Mouse (Mus musculus) layer of hippocampus, adult 2 months (tissue): ENCODE measurements at regions not wholly inside any gene's neighbourhood (a gene's known extent, or its start where the extent isn't known, plus 50 kb on each side); places are given as distances from the start of the nearest gene placed in this dataset.
"Not testable (repeated sequence)": the region's sequence is repeated elsewhere in the genome, so short reads cannot be mapped to it uniquely, and the experiment has no call there.

Experiments used
- DNase-seq, 2 experiments: peaks; one replicate each; pipeline ENCODE4 v3.0.0; 2022; ENCODE audit warnings: low spot score in 2 of 2
- H3K27ac ChIP-seq: fragments of 200-600 bp; 2 replicates; pipeline ENCODE4 v1.8.1; 2022
- H3K4me3 ChIP-seq: fragments of 200-600 bp; 2 replicates; pipeline ENCODE4 v1.8.1; 2022; ENCODE audit warnings: mild to moderate bottlenecking
- CTCF ChIP-seq: fragments of 200-600 bp; conservative IDR thresholded peaks from 2 replicates; pipeline ENCODE4 v1.8.1; 2022; ENCODE audit warnings: antibody characterized with exemption, mild to moderate bottlenecking, moderate library complexity

DNA sequence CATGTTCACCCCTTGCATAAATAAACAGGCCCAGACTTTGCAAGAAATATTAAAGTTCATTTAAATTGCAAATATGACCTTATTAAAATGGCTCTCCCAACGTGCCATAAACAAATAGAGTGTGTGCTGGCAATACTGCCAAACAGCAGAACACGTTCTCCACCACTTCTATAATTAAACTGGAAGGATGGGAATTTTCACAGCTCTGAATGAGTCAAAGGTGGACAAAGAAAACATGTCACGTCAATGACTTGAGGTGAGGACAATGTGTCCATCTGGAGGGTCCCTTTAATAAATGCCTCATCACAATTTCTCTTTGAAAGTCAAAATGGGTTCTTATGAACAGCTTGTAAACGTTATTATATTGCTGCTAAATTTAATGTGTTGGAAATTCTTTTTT, 114.8 kb downstream of the Galc start:
- no peak for TF ChIP-seq CTCF
- Histone ChIP-seq H3K27ac (no peak overlapping the region), H3K4me3 (no peak overlapping the region)
- no peak for DNase-seq

DNA sequence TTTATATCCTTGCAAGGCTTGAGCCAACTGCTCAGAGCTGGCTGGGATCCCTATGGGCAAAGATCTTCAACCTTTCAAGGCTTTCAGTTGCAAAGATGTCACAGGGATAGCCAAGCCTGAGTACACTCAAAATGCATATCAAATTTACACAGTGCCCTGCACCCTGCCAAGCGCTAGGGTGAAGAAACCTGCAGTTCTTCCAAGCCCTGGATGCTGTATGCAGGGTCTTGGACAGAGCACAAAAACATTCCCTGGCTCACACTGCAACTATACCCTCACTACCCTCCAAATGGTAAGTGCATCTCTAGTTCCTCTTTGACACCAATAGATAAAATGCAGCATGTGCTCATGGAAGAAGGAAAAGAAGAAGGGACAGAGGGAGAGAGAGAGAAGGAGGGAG, 116.1 kb downstream of the Galc start:
- DNase-seq: no peak
- no peak for TF ChIP-seq CTCF

DNA sequence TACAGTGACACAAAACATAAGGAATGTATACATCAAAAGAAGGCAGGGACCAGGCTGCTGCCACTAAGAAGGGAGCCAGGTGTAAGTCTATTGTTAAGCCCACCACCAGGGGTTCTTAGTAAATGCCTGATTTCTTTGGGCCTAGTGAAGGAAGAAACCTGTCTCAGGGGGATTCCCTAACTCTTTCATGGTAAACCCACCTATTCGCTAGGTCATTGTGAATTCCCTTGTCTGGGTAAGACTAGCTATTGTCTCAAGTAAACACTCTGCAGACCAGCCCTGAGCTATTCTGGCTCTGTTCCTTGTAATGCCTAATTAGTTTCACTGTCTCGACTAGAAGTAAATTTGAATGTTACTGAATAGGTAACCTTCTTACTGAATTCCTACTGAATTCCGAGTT, 119.4 kb downstream of the Galc start:
- not testable (repeated sequence) for H3K4me3 ChIP-seq, DNase-seq, H3K27ac ChIP-seq

More for the DNA sequence above, 116.1 kb downstream of the Galc start:
- no peak overlapping the region for H3K27ac ChIP-seq
- H3K4me3 ChIP-seq: no peak overlapping the region

DNA sequence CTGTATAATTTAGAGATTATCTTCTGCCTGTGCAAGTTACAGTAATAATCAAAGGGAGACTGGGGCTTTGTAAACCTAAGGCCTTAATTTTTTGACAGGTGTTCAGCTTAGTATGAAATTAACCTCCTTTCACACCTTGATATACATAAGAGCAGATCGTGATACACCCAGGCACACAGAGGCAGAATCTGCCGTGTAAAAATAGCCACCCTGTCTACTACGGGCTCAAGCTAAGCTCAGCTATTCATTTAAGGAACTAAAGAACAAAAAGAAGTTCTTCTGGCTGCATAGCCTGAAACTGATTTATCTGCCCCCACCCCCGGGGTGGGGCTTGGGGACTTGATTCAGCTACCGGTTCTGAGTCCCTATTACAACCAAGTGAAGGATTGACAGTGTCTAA, 128.0 kb downstream of the Galc start:
- H3K27ac ChIP-seq: no peak overlapping the region
- DNase-seq: no peak
- TF ChIP-seq CTCF: no peak

DNA sequence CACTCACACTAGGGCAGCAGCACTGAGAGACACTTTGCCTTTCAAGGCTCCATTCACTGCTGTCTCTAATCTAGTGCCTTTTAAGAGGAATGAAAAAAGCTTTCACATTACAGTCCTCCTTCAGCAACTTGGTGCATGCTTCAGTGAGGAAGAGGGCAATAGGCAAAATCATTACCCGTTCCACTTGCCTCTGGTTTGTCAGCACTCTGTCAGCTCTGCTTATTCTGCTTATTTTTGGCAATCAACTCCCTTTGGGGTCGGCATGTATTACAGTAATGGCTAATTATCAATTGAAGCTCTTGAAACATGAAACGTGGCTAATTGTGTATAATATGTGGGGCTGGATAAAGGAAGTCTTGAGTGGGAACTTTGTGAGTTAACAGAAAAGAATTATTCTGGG, 135.7 kb downstream of the Galc start:
- no peak for DNase-seq
- no peak overlapping the region for H3K27ac ChIP-seq
- no peak for TF ChIP-seq CTCF
- no peak overlapping the region for H3K4me3 ChIP-seq

More for the DNA sequence above, 128.0 kb downstream of the Galc start:
- H3K4me3 ChIP-seq: no peak overlapping the region

DNA sequence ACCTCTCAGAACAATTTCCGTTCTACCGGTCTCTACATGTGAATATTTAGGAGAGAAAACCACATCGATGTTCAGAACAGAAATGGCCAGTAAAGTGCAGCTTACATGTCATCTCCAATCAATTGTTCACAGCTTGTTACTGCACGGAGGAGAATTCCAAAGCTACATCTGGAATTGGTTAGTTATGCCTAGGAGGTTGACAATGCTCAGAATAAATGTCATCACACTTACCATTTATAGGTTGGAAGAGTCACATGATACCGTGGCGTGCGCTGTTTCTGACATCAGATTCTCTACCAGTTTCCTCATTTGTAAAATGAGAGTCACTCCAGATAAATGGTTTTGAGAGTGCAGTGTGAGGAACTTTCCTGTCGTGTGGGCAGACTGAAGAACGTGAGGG, 151.2 kb downstream of the Galc start:
- H3K4me3 ChIP-seq: no peak overlapping the region
- no peak overlapping the region for H3K27ac ChIP-seq
- no peak for TF ChIP-seq CTCF

DNA sequence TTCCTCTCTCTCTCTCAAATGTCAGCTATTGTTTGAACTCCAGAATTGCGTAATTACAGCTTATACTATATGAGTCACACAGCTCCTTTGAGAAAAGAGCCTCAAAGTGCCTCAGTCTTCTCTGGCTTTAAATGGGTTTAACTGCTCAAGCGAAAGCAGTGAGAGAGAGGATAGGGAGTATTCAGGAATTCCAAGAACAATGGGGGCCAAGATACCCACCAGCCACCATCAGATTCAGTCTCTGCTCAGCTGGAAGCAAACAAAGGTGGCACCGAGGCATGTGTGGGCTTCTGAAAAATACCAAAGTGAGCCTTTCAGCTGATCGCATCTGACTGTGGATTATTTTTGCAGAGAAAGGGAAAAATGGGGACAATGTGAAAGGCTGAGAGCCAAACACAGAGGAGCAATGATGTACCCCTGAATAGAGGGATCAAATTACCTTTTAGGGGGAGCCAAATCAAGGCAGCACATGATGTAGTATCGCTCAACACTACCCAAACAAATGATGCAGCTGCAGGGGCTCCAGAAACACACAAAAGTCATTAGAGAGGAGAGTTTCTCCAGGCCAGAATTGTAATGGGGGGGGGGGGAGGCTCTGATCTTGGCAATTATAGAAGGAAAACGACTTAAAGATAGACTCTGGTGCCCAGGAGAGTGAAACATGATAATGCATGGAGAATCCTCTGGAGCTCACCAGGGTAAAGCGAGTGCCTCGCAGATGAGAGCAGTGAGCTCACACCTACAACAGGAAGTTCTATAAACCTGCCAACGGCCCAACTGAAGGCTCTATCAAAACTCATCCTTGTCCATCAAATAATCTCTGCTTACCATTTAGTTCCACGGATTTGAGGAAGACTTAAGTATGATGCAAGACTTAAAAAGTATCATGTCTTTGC, 152.2 kb downstream of the Galc start:
- H3K4me3 ChIP-seq: no peak overlapping the region
- TF ChIP-seq CTCF: no peak
- H3K27ac ChIP-seq: peak overlapping the region; percentile 77
- peak in 1 of 2 experiments; percentile 12 for DNase-seq

More for the DNA sequence above, 151.2 kb downstream of the Galc start:
- DNase-seq: no peak

DNA sequence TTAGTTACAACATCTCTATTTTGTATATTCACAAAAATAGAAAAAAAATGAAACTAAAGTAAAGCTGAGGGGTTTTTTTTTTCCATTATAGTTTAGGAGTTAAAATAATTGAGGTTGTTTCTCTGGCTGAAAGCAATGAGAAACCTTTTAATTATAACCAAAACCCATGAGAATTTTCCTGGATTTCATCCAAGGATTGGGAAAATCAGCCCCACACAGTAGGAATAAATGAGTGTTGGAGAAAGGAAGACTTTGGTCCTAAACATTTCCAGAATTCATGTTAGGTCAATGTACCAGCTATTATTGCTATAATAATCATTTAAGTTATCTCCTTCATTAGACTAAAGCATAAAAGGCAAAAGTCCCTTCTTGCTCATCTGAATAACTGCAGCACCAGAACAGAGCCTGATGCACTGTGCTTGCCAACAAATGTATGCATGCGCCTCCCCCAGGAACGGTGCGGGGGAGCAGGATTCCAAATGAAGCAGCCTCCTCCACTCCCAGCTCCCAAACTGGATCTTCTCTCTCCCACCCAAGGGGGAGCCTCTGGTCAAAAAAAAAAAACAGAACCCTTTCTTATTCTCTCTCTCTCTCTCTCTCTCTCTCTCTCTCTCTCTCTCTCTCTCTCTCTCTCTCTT, 153.0 kb downstream of the Galc start:
- peak; percentile 69 to 73 for DNase-seq
- H3K4me3 ChIP-seq: no peak overlapping the region
- peak overlapping the region; percentile 62; the same call in 1 of the 2 replicates for H3K27ac ChIP-seq
- no peak for TF ChIP-seq CTCF

DNA sequence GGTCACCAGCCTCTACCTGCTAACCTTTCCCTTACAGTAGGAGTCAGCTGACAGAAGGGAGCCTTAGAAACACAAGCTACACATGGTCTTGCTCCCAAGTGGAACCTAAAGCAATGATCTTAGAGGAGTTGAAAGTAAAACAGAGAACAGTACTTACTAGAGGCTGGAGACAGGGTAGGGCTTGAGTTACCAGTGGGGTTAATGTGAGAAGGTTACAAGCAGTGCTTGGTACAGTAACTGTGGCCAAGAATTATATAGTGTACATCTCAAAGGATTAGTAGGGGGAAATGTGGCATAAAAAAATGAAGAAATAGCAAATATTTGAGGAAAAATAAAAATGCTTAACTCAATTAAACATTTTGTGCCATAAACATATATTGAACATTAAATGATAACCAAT, 153.5 kb downstream of the Galc start:
- Histone ChIP-seq H3K27ac (no peak overlapping the region), H3K4me3 (no peak overlapping the region)
- TF ChIP-seq CTCF: no peak
- no peak for DNase-seq

DNA sequence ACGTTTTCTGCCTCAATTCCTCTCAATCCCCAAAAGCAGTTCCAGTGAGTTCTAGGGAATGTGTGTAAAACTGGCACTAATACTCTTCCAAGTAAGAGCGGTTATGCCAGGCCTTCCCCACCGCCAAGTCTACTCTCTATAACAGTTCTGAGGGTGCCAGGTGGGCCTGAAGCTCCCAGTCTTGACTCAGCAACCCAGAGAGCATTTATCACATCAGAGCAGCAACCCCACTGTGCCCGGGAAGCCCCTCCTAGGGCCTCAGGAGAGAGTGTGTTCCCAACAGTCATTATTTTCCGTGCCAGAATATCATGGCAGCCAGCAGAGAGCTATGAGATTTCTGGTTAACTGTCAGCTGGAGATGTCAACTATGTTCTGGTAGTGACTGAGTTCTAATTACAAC, 169.1 kb downstream of the Galc start:
- H3K4me3 ChIP-seq: no peak overlapping the region
- TF ChIP-seq CTCF: no peak
- H3K27ac ChIP-seq: no peak overlapping the region
- DNase-seq: no peak

DNA sequence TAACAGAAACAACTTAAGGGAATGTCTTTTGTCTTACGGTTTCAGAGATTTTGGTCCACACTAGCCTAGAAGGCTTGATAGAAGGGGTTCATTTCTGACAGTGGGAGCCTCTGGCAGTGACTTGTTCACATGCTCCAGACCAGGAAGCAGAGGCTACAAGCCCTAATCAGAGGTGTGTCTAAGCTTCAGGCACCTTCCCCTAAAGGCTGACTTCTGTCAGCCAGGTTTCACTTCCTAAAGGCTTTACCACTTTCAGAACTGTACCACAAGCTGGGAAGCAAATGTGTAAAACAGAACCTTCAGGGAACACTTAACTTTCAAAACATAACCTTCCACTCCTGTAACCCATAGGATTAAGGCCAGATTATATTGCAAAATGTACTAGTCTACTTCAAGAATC, 180.9 kb downstream of the Galc start:
- no peak for TF ChIP-seq CTCF
- DNase-seq: no peak
- Histone ChIP-seq H3K27ac (no peak overlapping the region), H3K4me3 (no peak overlapping the region)

DNA sequence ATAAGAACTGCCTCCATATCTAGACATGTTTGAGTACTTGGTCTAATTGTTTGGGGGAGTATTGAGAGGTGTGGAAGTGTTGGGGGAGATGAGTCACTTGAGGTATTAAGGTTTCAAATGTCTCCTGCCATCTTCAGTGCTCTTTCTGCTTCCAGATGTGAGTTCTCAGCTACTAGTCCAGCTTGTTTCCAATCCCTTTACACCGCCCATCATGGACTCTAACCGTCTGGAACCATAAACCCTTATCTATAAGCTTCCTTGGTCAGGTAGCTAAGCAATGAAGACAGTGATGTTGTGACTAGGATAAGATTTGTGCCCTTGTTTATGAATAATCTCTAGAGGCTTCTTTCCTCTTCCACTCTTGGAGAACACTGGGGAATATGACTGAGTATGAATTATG, 183.7 kb downstream of the Galc start:
- no peak overlapping the region for H3K4me3 ChIP-seq
- DNase-seq: no peak
- TF ChIP-seq CTCF: no peak
- no peak overlapping the region for H3K27ac ChIP-seq

DNA sequence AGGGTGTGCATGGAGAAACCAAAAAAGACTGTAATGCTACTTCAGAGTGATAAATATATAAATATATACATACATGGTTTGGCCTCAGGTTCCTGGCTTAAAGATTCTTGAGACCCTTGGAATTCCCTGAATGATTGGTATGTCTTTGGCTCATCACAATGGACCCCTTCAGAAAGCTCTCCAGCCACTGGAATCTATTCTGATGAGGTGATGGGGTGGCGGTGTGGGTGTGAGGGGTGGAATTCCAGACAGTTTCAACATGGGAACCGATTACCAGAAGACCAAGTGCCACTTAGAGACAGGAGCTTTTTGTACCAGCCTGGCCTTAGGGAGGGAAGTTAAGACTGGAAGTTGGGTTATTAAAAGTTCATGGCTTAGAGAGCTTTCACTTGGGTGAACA, 190.1 kb downstream of the Galc start:
- no peak for TF ChIP-seq CTCF
- no peak overlapping the region for H3K27ac ChIP-seq
- no peak overlapping the region for H3K4me3 ChIP-seq
- DNase-seq: no peak
